Mouse (Mus musculus) heart, embryonic 15.5 days (tissue): ENCODE measurements around the gene Gemin2. TPM values are rescaled to one million over a fixed set of nuclear protein-coding genes. Genes with fewer than 3 reads are reported as not detected.
"Not testable (repeated sequence)": the region's sequence is repeated elsewhere in the genome, so short reads cannot be mapped to it uniquely, and the experiment has no call there.

Experiments used
- ATAC-seq: fragments of 200-750 bp; cut with Nextera tagmentation; replicated peaks from 2 replicates; pipeline ENCODE4 v1.8.0; 2017; ENCODE audit warnings: low read depth, moderate TSS enrichment; ENCODE audit not compliant: insufficient number of reproducible peaks, insufficient read depth, low FRiP score
- H3K27ac ChIP-seq: fragments of 300-500 bp; sonication (generic); 2 replicates; pipeline ENCODE4 v1.5.1; 2015; ENCODE audit warnings: mild to moderate bottlenecking, inconsistent platforms
- H3K27me3 ChIP-seq: fragments of 300-500 bp; sonication (generic); 2 replicates; pipeline ENCODE4 v1.6.1; 2015; ENCODE audit warnings: inconsistent platforms
- H3K36me3 ChIP-seq: fragments of 300-500 bp; sonication (generic); 2 replicates; pipeline ENCODE4 v1.6.1; 2015; ENCODE audit warnings: mild to moderate bottlenecking, inconsistent platforms
- H3K4me1 ChIP-seq: fragments of 300-500 bp; sonication (generic); replicated peaks from 2 replicates; pipeline ENCODE4 v1.6.1; 2015; ENCODE audit warnings: inconsistent platforms
- H3K4me2 ChIP-seq: fragments of 300-500 bp; sonication (generic); 2 replicates; pipeline ENCODE4 v1.6.1; 2015; ENCODE audit warnings: inconsistent platforms, mild to moderate bottlenecking, moderate library complexity
- H3K4me3 ChIP-seq: fragments of 300-500 bp; sonication (generic); 2 replicates; pipeline ENCODE4 v1.5.1; 2015; ENCODE audit warnings: mild to moderate bottlenecking, inconsistent platforms
- H3K9ac ChIP-seq: fragments of 300-500 bp; sonication (generic); 2 replicates; pipeline ENCODE4 v1.6.1; 2015; ENCODE audit warnings: mild to moderate bottlenecking, inconsistent platforms
- H3K9me3 ChIP-seq: fragments of 300-500 bp; sonication (generic); replicated peaks from 2 replicates; pipeline ENCODE4 v1.6.1; 2016; ENCODE audit warnings: inconsistent platforms
- WGBS: fragments of 180-500 bp; shearing (Covaris S2); methylation state at CpG from one replicate; pipeline ENCODE4 v1.1.7; 2015; ENCODE audit warnings: mixed read lengths; 5-methylcytosine and 5-hydroxymethylcytosine counted together
- polyA plus RNA-seq: library from polyadenylated mRNA; unstranded; fragments of >200 nt; fragmentation: Nextera tagmentation; extraction: Ambion mirVana; gene quantifications from 2 replicates; pipeline ENCODE4 v1.2.1, GENCODE M21; 2015

Gene Gemin2
- polyA plus RNA-seq = 17.9 and 20.8 TPM in 2 replicates

DNA sequence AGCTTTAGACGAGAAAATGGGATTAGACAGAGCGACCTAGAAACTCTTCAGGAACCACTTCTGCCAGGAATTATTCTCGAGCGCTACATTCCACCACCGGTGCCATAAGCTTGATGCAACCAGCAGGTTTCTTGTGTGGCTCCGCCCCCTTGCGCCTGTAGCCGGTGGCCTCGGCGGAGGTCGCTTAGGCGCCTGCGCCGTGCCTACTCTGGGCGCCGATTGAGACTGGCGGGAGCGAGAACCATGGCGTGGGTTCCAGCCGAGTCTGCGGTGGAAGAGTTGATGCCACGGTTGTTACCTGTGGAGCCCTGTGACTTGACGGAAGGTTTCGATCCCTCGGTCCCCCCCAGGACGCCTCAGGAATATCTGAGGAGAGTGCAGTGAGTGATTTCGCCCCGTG lies at the start of gene Gemin2:
TSS of gene Gemin2 (plus strand) at position 160 of the 400 bp plus-strand sequence.
- peak within 1 kb of the TSS; percentile 71 for H3K4me2 ChIP-seq
- H3K9me3 ChIP-seq = no peaks in the 10 kb centered on the region
- peak within 1 kb of the TSS; percentile 71 for H3K9ac ChIP-seq
- H3K4me1 ChIP-seq = peaks cover 24% of the 10 kb centered on the region
- H3K4me3 ChIP-seq = peak within 1 kb of the TSS; percentile 74
- H3K36me3 ChIP-seq = peaks cover 10% of the 10 kb centered on the region
- ATAC-seq = peak; percentile 73
- WGBS = under 1% methylated on average over 28 of the region's 28 CpGs
- H3K27ac ChIP-seq = peak within 1 kb of the TSS; percentile 87
- no peaks in the 10 kb centered on the region for H3K27me3 ChIP-seq

DNA sequence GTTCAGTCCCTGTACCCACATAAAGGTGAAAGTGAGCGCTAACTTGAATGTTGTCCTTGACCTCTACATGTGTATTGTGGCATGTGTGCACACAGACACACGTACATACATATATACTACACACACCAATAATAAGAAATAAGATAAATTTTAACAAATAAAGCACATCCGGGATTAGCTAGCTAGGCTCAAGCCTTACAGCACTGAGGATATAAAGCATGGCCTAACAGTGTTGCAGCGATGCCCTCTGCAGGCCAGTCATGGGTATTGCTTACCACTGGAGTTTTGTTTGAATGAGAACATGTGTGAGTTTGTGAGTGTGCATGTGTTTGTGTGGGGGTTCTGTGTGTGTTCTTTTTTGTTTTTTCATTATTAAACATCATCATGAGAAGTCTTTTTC lies 48.6 kb upstream of the Gemin2 start:
- H3K9ac ChIP-seq = no peak overlapping the region
- no peak overlapping the region for H3K27ac ChIP-seq
- H3K9me3 ChIP-seq = no peaks in the 10 kb centered on the region
- H3K4me1 ChIP-seq = peaks cover 9% of the 10 kb centered on the region
- 76% methylated on average over 4 of the region's 4 CpGs for WGBS
- no peak for ATAC-seq
- no peaks in the 10 kb centered on the region for H3K27me3 ChIP-seq
- no peak overlapping the region for H3K4me2 ChIP-seq
- peaks cover 37% of the 10 kb centered on the region for H3K36me3 ChIP-seq
- H3K4me3 ChIP-seq = no peak overlapping the region

DNA sequence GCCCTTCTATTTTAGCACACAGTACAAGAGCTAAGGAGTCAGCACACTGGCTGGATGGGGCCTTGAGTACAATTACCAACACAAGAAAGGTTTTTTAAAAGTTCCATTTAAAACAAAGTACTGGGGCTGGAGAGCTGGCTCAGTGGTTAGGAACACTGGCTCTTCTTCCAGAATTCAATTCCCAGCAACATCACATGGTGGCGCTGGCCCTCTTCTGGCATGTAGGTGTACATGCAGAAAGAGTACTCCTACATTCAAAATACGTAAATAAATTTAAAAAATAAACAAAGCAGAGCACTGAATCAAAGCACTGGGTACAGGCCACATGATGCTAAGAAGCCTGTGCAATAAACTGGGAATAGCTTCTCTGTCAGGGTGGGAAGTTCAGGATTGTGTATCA lies 36.2 kb upstream of the Gemin2 start:
- Histone ChIP-seq H3K9me3 (no peaks in the 10 kb centered on the region), H3K36me3 (peaks cover 53% of the 10 kb centered on the region), H3K27ac (no peak overlapping the region), H3K9ac (no peak overlapping the region), H3K27me3 (no peaks in the 10 kb centered on the region), H3K4me1 (no peaks in the 10 kb centered on the region), H3K4me3 (no peak overlapping the region), H3K4me2 (no peak overlapping the region)
- no peak for ATAC-seq
- 87% methylated on average over 2 of the region's 2 CpGs for WGBS

DNA sequence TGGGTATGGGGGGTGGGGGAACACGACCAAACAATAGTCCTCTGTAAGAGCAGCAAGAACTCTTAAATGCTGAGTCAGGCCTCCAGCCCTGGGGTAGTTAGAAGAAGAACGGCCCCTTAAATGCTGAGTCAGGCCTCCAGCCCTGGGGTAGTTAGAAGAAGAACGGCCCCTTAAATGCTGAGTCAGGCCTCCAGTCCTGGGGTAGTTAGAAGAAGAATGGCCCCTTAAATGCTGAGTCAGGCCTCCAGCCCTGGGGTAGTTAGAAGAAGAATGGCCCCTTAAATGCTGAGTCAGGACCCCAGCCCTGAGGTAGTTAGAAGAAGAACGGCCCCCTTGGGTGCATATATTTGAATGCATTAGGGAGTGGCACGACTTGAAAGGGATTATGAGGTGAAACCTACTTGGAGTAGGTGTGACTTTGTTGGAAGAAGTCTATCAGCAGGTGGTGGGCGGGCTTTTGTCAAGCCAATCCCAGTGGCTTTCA lies 32.0 kb upstream of the Gemin2 start:
- WGBS = 73% methylated on average over 6 of the region's 6 CpGs
- not testable (repeated sequence) for H3K9ac ChIP-seq, H3K9me3 ChIP-seq, H3K27me3 ChIP-seq, H3K4me1 ChIP-seq, H3K27ac ChIP-seq, ATAC-seq, H3K4me3 ChIP-seq, H3K4me2 ChIP-seq
- H3K36me3 ChIP-seq = peaks cover 72% of the 10 kb centered on the region

DNA sequence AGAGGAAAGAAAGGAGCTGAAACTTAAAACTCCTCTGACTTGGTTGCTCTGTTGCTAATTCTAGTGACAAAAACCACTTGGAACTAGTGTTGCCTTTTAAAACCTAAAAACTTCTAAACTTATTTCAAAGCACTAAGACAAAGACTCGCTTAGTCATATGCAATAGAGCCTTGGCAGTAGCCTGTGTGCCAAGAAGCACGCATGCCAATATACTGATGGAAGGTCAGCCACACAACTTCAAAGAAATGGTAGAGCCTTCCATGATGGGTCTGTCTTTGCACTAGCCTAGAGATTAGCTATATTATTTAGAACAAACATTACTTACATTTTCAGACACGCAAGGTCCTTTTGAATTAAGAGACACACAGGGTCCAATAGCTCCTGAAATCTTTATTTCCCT lies 27.4 kb upstream of the Gemin2 start:
- H3K4me1 ChIP-seq = no peaks in the 10 kb centered on the region
- no peak overlapping the region for H3K27ac ChIP-seq
- H3K4me2 ChIP-seq = no peak overlapping the region
- peaks cover 76% of the 10 kb centered on the region for H3K36me3 ChIP-seq
- H3K4me3 ChIP-seq = no peak overlapping the region
- 89% methylated on average over 3 of the region's 3 CpGs for WGBS
- no peak for ATAC-seq
- H3K9me3 ChIP-seq = no peaks in the 10 kb centered on the region
- H3K27me3 ChIP-seq = no peaks in the 10 kb centered on the region
- H3K9ac ChIP-seq = no peak overlapping the region

DNA sequence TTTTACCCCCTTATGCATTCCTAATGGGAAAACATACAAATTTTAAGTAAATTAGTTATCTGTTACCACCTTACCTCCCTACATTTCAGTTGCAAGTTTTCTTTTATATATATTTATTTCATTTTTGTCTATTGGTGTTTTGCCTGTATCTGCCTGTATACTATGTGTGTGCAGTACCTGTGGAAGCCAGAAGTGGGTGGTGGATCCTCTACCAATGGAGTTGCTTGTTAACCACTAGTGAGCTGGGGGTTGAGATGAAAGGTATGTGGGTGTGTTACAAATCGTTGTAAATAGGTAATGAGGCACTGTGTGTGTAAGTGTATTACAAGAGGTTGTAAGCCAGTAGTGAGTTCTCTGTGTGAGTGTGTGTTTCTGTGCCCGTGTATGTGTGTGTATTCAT lies 2.7 kb upstream of the Gemin2 start:
- peak overlapping the region; percentile 64 for H3K4me2 ChIP-seq
- WGBS = 67% methylated on average over 2 of the region's 2 CpGs
- H3K9me3 ChIP-seq = no peaks in the 10 kb centered on the region
- ATAC-seq = no peak
- H3K4me3 ChIP-seq = peak overlapping the region; percentile 74
- H3K27ac ChIP-seq = no peak overlapping the region; the same call in 1 of the 2 replicates
- peaks cover 16% of the 10 kb centered on the region for H3K36me3 ChIP-seq
- H3K4me1 ChIP-seq = peaks cover 32% of the 10 kb centered on the region
- H3K9ac ChIP-seq = 0 out of 2 replicates have a peak overlapping the region, but pooled peaks have one; percentile 83
- H3K27me3 ChIP-seq = no peaks in the 10 kb centered on the region

DNA sequence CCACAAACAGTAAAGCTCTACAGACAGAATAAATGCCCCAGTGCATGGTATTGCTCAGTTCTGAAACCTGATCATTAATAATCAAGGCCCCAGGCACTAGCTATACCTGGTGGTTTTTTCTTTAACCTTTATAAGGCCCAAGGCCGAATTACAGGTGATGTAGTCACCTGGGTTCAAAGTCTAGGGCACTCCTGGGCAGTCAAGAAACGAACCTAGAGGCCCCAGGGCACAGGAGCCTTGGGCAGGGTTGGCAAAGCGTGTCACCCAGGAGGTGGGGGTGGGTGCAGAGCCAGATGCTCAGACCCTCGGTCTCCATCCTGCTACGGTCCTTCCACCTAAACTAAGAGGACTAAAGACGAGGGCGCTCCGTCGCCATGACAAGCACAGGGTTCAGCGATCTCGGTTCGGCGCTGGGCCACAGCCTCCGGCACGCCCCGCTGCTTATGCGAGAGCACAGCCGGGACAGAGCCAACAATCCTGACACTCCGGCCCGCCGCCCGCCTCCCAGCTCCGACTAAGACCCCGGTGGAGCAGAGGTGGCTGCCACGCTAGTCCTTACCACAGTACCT lies 1.8 kb upstream of the Gemin2 start:
- no peaks in the 10 kb centered on the region for H3K9me3 ChIP-seq
- peaks cover 32% of the 10 kb centered on the region for H3K4me1 ChIP-seq
- H3K4me3 ChIP-seq = peak overlapping the region; percentile 74
- ATAC-seq = no peak; the same call in 1 of the 2 replicates
- H3K27me3 ChIP-seq = no peaks in the 10 kb centered on the region
- WGBS = under 1% methylated on average over 25 of the region's 25 CpGs
- peaks cover 8% of the 10 kb centered on the region for H3K36me3 ChIP-seq
- H3K27ac ChIP-seq = peak overlapping the region; percentile 95
- H3K9ac ChIP-seq = peak overlapping the region; percentile 83
- peak overlapping the region; percentile 64 for H3K4me2 ChIP-seq

DNA sequence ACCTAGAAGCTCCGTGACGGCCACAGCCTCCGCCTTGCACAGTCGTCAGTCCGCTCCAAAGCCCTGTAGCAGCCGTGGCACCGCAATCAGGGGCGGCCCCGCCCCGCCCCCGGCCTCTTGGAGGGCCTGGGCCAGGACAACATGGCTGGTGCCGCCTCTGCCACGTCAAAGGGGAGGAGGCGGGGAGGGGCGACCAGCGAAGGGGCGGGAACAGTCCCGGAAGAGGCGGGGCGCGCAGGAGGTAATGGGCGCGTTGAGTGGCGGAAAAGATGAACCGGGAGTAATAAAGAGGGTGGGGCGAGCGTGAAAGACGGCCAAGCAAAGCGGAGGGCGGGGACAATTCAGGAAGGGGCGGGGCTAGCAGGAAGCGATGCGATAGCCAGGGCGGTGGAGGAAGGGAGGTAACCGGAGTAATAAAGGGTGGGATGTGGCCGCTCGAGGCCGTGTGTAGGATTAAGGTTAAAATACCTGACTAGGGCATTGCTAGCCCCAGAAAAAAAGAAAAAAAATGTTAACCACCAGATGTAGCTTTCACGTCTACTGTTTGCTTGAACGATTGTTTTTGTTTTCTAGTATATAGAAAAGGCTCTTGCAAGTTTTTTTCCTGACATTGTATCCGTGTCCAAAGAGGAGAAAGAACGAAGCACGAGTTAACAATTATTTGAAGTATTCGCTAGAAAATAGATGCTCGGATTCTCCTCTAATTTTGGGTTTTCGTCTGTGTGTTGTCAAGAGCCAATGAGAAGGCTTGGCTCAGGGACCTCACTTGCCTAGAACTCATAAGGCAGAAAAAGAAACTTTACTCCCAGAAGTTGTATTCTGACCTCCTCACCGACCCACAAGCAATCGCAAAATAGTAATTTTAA lies 1.1 kb upstream of the Gemin2 start, which contains the start of gene Sec23a:
TSS of gene Sec23a (minus strand) at position 174 of the 866 bp plus-strand sequence.
- Histone ChIP-seq H3K4me2 (peak within 1 kb of the TSS; percentile 71), H3K4me1 (peaks cover 30% of the 10 kb centered on the region), H3K27me3 (no peaks in the 10 kb centered on the region), H3K9me3 (no peaks in the 10 kb centered on the region), H3K27ac (peak within 1 kb of the TSS; percentile 95), H3K9ac (peak within 1 kb of the TSS; percentile 83), H3K36me3 (peaks cover 2% of the 10 kb centered on the region; the same call in 1 of the 2 replicates), H3K4me3 (peak within 1 kb of the TSS; percentile 74)
- ATAC-seq = peak; percentile 96
- WGBS = under 1% methylated on average over 48 of the region's 48 CpGs

DNA sequence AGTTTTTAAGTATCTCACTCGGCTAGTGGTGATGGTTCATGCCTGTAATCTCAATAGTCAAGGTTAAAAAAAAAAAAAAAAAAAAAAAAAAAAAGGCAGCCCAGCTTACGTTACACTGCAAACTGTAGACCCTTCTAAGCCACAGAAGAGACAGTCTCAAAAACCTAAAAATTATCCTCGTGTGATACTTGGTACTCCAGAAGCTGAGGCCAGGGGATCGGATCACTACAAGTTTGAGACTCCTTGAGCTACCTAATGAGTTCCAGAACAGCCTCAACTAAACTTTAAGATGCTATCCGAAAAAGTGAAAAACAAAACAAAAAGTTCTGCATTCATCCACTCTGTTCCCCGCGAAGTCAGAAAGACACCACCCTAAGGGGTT lies 492 bp upstream of the Gemin2 start:
- Histone ChIP-seq H3K27ac (peak overlapping the region; percentile 87), H3K9ac (peak overlapping the region; percentile 71), H3K4me3 (peak overlapping the region; percentile 74), H3K27me3 (no peaks in the 10 kb centered on the region), H3K9me3 (no peaks in the 10 kb centered on the region), H3K4me2 (peak overlapping the region; percentile 71), H3K36me3 (peaks cover 5% of the 10 kb centered on the region; the same call in 1 of the 2 replicates), H3K4me1 (peaks cover 28% of the 10 kb centered on the region)
- WGBS = 3% methylated on average over 7 of the region's 7 CpGs
- no peak for ATAC-seq

DNA sequence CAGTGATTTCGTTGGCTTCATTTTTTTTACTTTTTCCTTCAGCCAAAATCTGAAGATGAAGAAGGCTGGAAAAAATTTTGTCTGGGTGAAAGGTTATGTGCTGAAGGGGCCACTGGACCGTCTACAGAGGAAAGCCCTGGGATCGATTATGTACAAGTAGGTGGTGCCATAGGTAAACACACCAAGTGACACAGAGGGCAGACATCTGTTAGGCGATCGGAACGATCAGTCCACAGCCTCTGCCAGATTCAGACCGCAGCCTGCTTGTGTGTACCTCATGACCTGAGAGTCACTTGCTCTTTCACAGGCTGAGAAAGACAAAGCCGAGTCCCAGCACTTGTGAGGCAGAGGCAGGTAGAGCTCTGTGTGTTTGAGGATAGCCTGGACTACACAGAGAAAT lies 4.8 kb downstream of the Gemin2 start:
- Histone ChIP-seq H3K27ac (no peak overlapping the region), H3K4me2 (no peak overlapping the region), H3K9ac (no peak overlapping the region), H3K9me3 (no peaks in the 10 kb centered on the region), H3K4me1 (peaks cover 4% of the 10 kb centered on the region; the same call in 1 of the 2 replicates), H3K4me3 (no peak overlapping the region), H3K27me3 (no peaks in the 10 kb centered on the region), H3K36me3 (peaks cover 44% of the 10 kb centered on the region)
- ATAC-seq = no peak
- WGBS = 93% methylated on average over 8 of the region's 8 CpGs

DNA sequence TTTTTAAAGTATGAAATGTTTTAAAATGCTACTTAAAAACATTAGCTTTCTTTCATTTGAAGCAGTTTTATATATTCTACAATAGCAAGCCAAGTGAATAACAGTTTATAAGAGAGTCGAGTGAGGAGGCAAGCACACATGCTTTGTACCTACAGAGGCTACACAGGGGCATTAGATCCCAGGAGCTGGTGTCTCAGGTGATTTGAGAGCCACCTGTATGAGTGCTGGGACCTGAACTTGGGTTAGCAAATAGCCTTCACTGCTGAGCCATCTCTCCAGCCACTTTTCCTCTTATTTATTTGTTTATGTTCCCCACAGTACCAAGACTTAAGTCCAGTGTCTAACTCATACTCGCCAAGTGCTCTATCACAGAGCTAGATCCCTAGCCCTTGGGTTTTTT lies 6.7 kb downstream of the Gemin2 start:
- H3K27me3 ChIP-seq = no peaks in the 10 kb centered on the region
- ATAC-seq = no peak
- peaks cover 55% of the 10 kb centered on the region for H3K36me3 ChIP-seq
- no peak overlapping the region for H3K9ac ChIP-seq
- H3K27ac ChIP-seq = no peak overlapping the region
- H3K4me2 ChIP-seq = no peak overlapping the region
- H3K4me1 ChIP-seq = no peaks in the 10 kb centered on the region
- WGBS = 87% methylated on average over 2 of the region's 2 CpGs
- no peaks in the 10 kb centered on the region for H3K9me3 ChIP-seq
- H3K4me3 ChIP-seq = no peak overlapping the region
